Mouse (Mus musculus): ENCODE data around the gene Dmbt1. TPM values are rescaled to one million over a fixed set of nuclear protein-coding genes. Genes with fewer than 3 reads are reported as not detected.

Gene Dmbt1
- total RNA-seq, 1 experiment from 2014 or later, result not detected

Other genes with a start within 250 kb of the Dmbt1 start
- gene Plekha1, start 166.3 kb upstream of the Dmbt1 start, total RNA-seq (2021), result 26.7 and 32.6 TPM in 2 replicates
- gene Htra1, start 95.9 kb upstream of the Dmbt1 start, total RNA-seq (2021), result 38.3 and 45.7 TPM in 2 replicates
- not detected in 2 replicates for gene 4933402N03Rik, start 114.3 kb downstream of the Dmbt1 start, total RNA-seq (2021)
- not detected in 2 replicates for gene 5430419D17Rik, start 142.3 kb downstream of the Dmbt1 start, total RNA-seq (2021)

Measured in adrenal gland, postnatal 25 days (tissue).